Mouse (Mus musculus): Measurements from ENCODE around the gene Ift81.

DNA sequence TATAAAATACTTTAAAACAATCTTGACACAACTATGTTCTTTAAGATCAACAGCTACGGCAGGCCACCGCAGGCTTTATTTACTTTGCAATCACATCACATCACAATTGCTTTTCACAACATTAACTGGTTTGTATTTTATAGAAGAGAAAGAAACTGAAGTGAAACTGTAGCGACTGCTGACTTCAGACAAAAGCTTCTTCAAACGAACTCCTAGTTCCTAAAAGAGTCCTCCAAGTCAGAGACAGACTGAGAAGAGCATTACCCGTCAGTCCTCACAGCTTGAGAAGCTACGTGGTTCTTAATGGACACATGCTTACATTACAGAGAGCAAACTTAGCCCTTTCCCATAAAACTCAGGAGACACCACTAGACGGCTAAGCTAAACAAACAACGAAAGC lies 63.9 kb downstream of the Ift81 start:
- no peak for TF ChIP-seq CTCF (conservative IDR thresholded peaks at IDR 0.05; ENCODE audit: insufficient read depth, insufficient read length, low read depth, low read length)
- no peak for TF ChIP-seq POLR2A (IDR thresholded peaks at IDR 0.05; ENCODE audit: low read depth, low read length)

All from kidney, adult 2 months (tissue).